Mouse (Mus musculus) liver, adult 10 weeks (tissue): Measurements from ENCODE around the gene Bbs1. TPM values are rescaled to one million over a fixed set of nuclear protein-coding genes. Genes with fewer than 3 reads are reported as not detected.

Experiments
- polyA plus RNA-seq: library from polyadenylated mRNA; stranded (reverse); fragments of 350-450 nt; fragmentation: Illumina TruSeq; extraction: RNeasy Lipid Tissue Mini Kit (QIAGEN cat#74804); gene quantifications from one replicate; pipeline ENCODE4 v1.2.3, GENCODE M21; 2014; ENCODE audit warnings: low read depth, low replicate concordance

Bbs1 gene
- polyA plus RNA-seq, result 0.45 TPM

GRCm38 (mm10) chr19:4905979-4906794, at the start of gene Bbs1:
Bbs1 (minus strand) TSS chr19:4906628.

GRCm38 (mm10) chr19:4942551-4943252, 36.3 kb upstream of the Bbs1 start, which contains the start of gene Peli3:
Peli3 (minus strand) TSS chr19:4943127.

GRCm38 (mm10) chr19:4927904-4928531, 21.6 kb upstream of the Bbs1 start, which contains the start of gene Dpp3:
Dpp3 (minus strand) TSS chr19:4928287.

GRCm38 (mm10) chr19:4878405-4879323, 27.8 kb downstream of the Bbs1 start, which contains the start of gene Zdhhc24:
Zdhhc24 (plus strand) TSS chr19:4878668.

GRCm38 (mm10) chr19:4877785-4878184, 28.6 kb downstream of the Bbs1 start, which contains the start of gene Actn3:
Actn3 (minus strand) TSS chr19:4877909.

GRCm38 (mm10) chr19:4854552-4855469, 51.6 kb downstream of the Bbs1 start, which contains the start of gene Ctsf:
Ctsf (plus strand) TSS chr19:4855130.

GRCm38 (mm10) chr19:4839149-4839548, 67.3 kb downstream of the Bbs1 start, which contains the start of the genes Ccs and Ccdc87:
Ccs (minus strand) TSS chr19:4839332.
Ccdc87 (plus strand) TSS chr19:4839366.

Other genes with a start within 250 kb of the Bbs1 start
- 0.19 TPM for gene Gm960, start 208.0 kb downstream of the Bbs1 start, polyA plus RNA-seq
- 2.0 TPM for gene Sptbn2, start 195.5 kb downstream of the Bbs1 start, polyA plus RNA-seq
- gene Rbm4b, start 150.1 kb downstream of the Bbs1 start, polyA plus RNA-seq, result 11.6 TPM
- 5.6 TPM for gene Rbm4, start 112.7 kb downstream of the Bbs1 start, polyA plus RNA-seq
- 14.7 TPM for gene Gm21992, start 95.0 kb downstream of the Bbs1 start, polyA plus RNA-seq
- 1.9 TPM for gene Rbm14, start 95.0 kb downstream of the Bbs1 start, polyA plus RNA-seq
- 17.2 TPM for gene Ccs, start 67.3 kb downstream of the Bbs1 start, polyA plus RNA-seq
- gene Ccdc87, start 67.3 kb downstream of the Bbs1 start, polyA plus RNA-seq, result not detected
- 13.0 TPM for gene Ctsf, start 51.5 kb downstream of the Bbs1 start, polyA plus RNA-seq
- not detected for gene Actn3, start 28.7 kb downstream of the Bbs1 start, polyA plus RNA-seq
- gene Zdhhc24, start 28.0 kb downstream of the Bbs1 start, polyA plus RNA-seq, result 3.2 TPM
- 4.6 TPM for gene Dpp3, start 21.7 kb upstream of the Bbs1 start, polyA plus RNA-seq
- gene Peli3, start 36.5 kb upstream of the Bbs1 start, polyA plus RNA-seq, result 0.42 TPM
- gene Mrpl11, start 55.5 kb upstream of the Bbs1 start, polyA plus RNA-seq, result 22.6 TPM
- not detected for gene Npas4, start 83.7 kb upstream of the Bbs1 start, polyA plus RNA-seq
- gene Slc29a2, start 117.2 kb upstream of the Bbs1 start, polyA plus RNA-seq, result not detected
- gene B4gat1, start 132.2 kb upstream of the Bbs1 start, polyA plus RNA-seq, result 9.5 TPM
- gene AC124502.3, start 132.3 kb upstream of the Bbs1 start, polyA plus RNA-seq, result 0.69 TPM
- gene Brms1, start 134.7 kb upstream of the Bbs1 start, polyA plus RNA-seq, result 1.6 TPM
- not detected for gene Rin1, start 143.9 kb upstream of the Bbs1 start, polyA plus RNA-seq
- not detected for gene Cd248, start 161.4 kb upstream of the Bbs1 start, polyA plus RNA-seq
- not detected for gene Tmem151a, start 178.9 kb upstream of the Bbs1 start, polyA plus RNA-seq
- gene Yif1a, start 181.9 kb upstream of the Bbs1 start, polyA plus RNA-seq, result 27.7 TPM
- not detected for gene Cnih2, start 191.9 kb upstream of the Bbs1 start, polyA plus RNA-seq
- 7.5 TPM for gene Rab1b, start 200.4 kb upstream of the Bbs1 start, polyA plus RNA-seq
- 0.93 TPM for gene Klc2, start 211.9 kb upstream of the Bbs1 start, polyA plus RNA-seq